Mouse (Mus musculus) T-helper 17 cell (primary cell): ENCODE data around the gene Fbxw21.

Experiments
- in situ Hi-C, 2 experiments: fragments of 300-600 bp; cut with MboI, MseI; formaldehyde crosslinking; loops; 1 replicate in 1 of 2; 2 replicates in 1 of 2; pipeline ENCODE4 v1.15.1; 2025; ENCODE audit warnings: high pct_unique_total_duplicates in 2 of 2

The Fbxw21 gene

GRCm38 (mm10) chr9:109092799-109093198, 69.0 kb downstream of the Fbxw21 start:
- in situ Hi-C loops: loop anchor here in 1 of 2 experiments (25.0 kb wide), 1 partner anchor 1555 kb away; the partner anchor contains the start of genes Cyb561d2, Nprl2, Tmem115 and Zmynd10

DNA sequence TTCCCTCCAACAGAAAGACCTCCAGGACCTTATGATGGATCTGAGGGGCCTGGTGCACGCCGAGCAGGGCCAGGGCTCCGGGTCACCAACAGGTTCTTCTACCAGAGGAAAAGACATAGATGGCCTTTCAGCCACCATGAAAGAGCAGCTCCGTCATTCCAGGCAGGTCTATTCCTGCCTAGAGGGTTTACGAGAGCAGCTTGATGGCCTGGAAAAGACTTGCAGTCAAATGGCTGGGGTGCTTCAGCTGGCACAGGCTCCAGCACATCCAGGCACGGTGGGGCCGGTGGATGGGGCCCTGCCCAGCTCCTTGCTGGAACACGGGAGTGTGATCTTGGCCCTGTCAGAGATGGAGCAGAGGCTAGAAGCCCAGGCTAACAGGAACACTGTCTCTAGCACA, 70.0 kb downstream of the Fbxw21 start:
- in situ Hi-C loops: loop anchor here in 1 of 2 experiments (25.0 kb wide), 1 partner anchor 1555 kb away; the partner anchor contains the start of genes Cyb561d2, Nprl2, Tmem115 and Zmynd10

- in situ Hi-C loops: loop anchor here in 1 of 2 experiments (25.0 kb wide), 1 partner anchor 1553 kb away; the partner anchor contains the start of genes Cyb561d2, Nprl2, Tmem115 and Zmynd10
These were observed 71.4 kb downstream of the Fbxw21 start for GRCm38 (mm10) chr9:109090446-109090845.
